Mouse (Mus musculus): Measurements from ENCODE around the gene Tmem43. TPM values are rescaled to one million over a fixed set of nuclear protein-coding genes. Genes with fewer than 3 reads are reported as not detected.

Tmem43 gene
- polyA plus RNA-seq, 1 experiment from 2014 or later: 12.2 TPM

GRCm38 (mm10) chr6:91518454-91519020 is 45.0 kb downstream of the Tmem43 start:
- 78% methylated on average over 7 of the region's 7 CpGs for WGBS (ENCODE audit: insufficient replicate concordance)
- no peak overlapping the region for H3K27ac ChIP-seq

GRCm38 (mm10) chr6:91522816-91523215 is 49.3 kb downstream of the Tmem43 start:
- Histone ChIP-seq H3K4me2 (no peak overlapping the region), H3K27me3 (no peaks in the 10 kb centered on the region), H3K4me1 (replicated peaks) (peaks cover 5% of the 10 kb centered on the region), H3K36me3 (peaks cover 74% of the 10 kb centered on the region), H3K4me3 (replicated peaks) (no peak overlapping the region), H3K9me3 (replicated peaks) (no peaks in the 10 kb centered on the region), H3K9ac (no peak overlapping the region), H3K27ac (no peak overlapping the region)
- no peak for ATAC-seq (ENCODE audit: low read depth)
- 84% methylated on average over 5 of the region's 5 CpGs for WGBS (ENCODE audit: insufficient replicate concordance)
- DNase-seq: no peak

More at GRCm38 (mm10) chr6:91518454-91519020, 45.0 kb downstream of the Tmem43 start:
- Histone ChIP-seq H3K4me2 (no peak overlapping the region), H3K27me3 (no peaks in the 10 kb centered on the region), H3K9me3 (replicated peaks) (no peaks in the 10 kb centered on the region), H3K36me3 (peaks cover 64% of the 10 kb centered on the region), H3K4me1 (replicated peaks) (peaks cover 40% of the 10 kb centered on the region), H3K9ac (no peak overlapping the region), H3K4me3 (replicated peaks) (no peak overlapping the region)
- ATAC-seq (ENCODE audit: low read depth) (no peak), DNase-seq (no peak)

GRCm38 (mm10) chr6:91525544-91525943 is 52.0 kb downstream of the Tmem43 start:
- Histone ChIP-seq H3K27ac (no peak overlapping the region), H3K4me2 (no peak overlapping the region), H3K4me3 (replicated peaks) (no peak overlapping the region), H3K36me3 (peaks cover 53% of the 10 kb centered on the region), H3K27me3 (no peaks in the 10 kb centered on the region), H3K9ac (no peak overlapping the region), H3K4me1 (replicated peaks) (no peaks in the 10 kb centered on the region), H3K9me3 (replicated peaks) (no peaks in the 10 kb centered on the region)
- 79% methylated on average over 4 of the region's 4 CpGs for WGBS (ENCODE audit: insufficient replicate concordance)
- no peak for ATAC-seq (ENCODE audit: low read depth)
- DNase-seq: no peak

- whole genome bisulfite sequencing (ENCODE audit: insufficient replicate concordance): 51% methylated on average over 5 of the region's 5 CpGs
- H3K4me2 ChIP-seq: no peak overlapping the region
- no peaks in the 10 kb centered on the region for H3K27me3 ChIP-seq
- H3K27ac ChIP-seq: no peak overlapping the region
- no peaks in the 10 kb centered on the region for H3K4me1 ChIP-seq (replicated peaks)
- H3K36me3 ChIP-seq: peaks cover 35% of the 10 kb centered on the region
- H3K4me3 ChIP-seq (replicated peaks): no peak overlapping the region
- no peak for DNase-seq
- no peak for ATAC-seq (ENCODE audit: low read depth)
- no peak overlapping the region for H3K9ac ChIP-seq
- H3K9me3 ChIP-seq (replicated peaks): no peaks in the 10 kb centered on the region
Observed at GRCm38 (mm10) chr6:91527227-91527860, 53.8 kb downstream of the Tmem43 start.

- Histone ChIP-seq H3K4me1 (replicated peaks) (no peaks in the 10 kb centered on the region), H3K4me3 (replicated peaks) (no peak overlapping the region), H3K4me2 (no peak overlapping the region), H3K27me3 (no peaks in the 10 kb centered on the region), H3K9ac (no peak overlapping the region), H3K36me3 (peaks cover 26% of the 10 kb centered on the region), H3K9me3 (replicated peaks) (no peaks in the 10 kb centered on the region), H3K27ac (no peak overlapping the region)
- ATAC-seq (ENCODE audit: low read depth): no peak
- 77% methylated on average over 7 of the region's 7 CpGs for WGBS (ENCODE audit: insufficient replicate concordance)
- no peak for DNase-seq
Observed at GRCm38 (mm10) chr6:91528265-91528664, 54.8 kb downstream of the Tmem43 start.

GRCm38 (mm10) chr6:91530673-91531072 is 57.2 kb downstream of the Tmem43 start:
- no peak for ATAC-seq (ENCODE audit: low read depth)
- Histone ChIP-seq H3K36me3 (peaks cover 6% of the 10 kb centered on the region; the same call in 1 of the 2 replicates), H3K9ac (no peak overlapping the region), H3K27ac (no peak overlapping the region), H3K4me2 (no peak overlapping the region), H3K4me1 (replicated peaks) (no peaks in the 10 kb centered on the region), H3K4me3 (replicated peaks) (no peak overlapping the region), H3K9me3 (replicated peaks) (no peaks in the 10 kb centered on the region), H3K27me3 (no peaks in the 10 kb centered on the region)
- DNase-seq: no peak
- 72% methylated on average over 8 of the region's 8 CpGs for WGBS (ENCODE audit: insufficient replicate concordance)

GRCm38 (mm10) chr6:91531276-91531675 is 57.8 kb downstream of the Tmem43 start:
- Histone ChIP-seq H3K36me3 (peaks cover 6% of the 10 kb centered on the region; the same call in 1 of the 2 replicates), H3K4me1 (replicated peaks) (no peaks in the 10 kb centered on the region), H3K9ac (no peak overlapping the region), H3K4me2 (no peak overlapping the region), H3K9me3 (replicated peaks) (no peaks in the 10 kb centered on the region), H3K4me3 (replicated peaks) (no peak overlapping the region), H3K27ac (no peak overlapping the region), H3K27me3 (no peaks in the 10 kb centered on the region)
- ATAC-seq (ENCODE audit: low read depth) (no peak), DNase-seq (no peak)
- WGBS (ENCODE audit: insufficient replicate concordance): 73% methylated on average over 6 of the region's 6 CpGs

GRCm38 (mm10) chr6:91532661-91533060 is 59.2 kb downstream of the Tmem43 start:
- Histone ChIP-seq H3K9ac (no peak overlapping the region), H3K36me3 (peaks cover 6% of the 10 kb centered on the region; the same call in 1 of the 2 replicates), H3K27ac (no peak overlapping the region), H3K4me1 (replicated peaks) (no peaks in the 10 kb centered on the region), H3K4me2 (no peak overlapping the region), H3K27me3 (no peaks in the 10 kb centered on the region), H3K4me3 (replicated peaks) (no peak overlapping the region), H3K9me3 (replicated peaks) (no peaks in the 10 kb centered on the region)
- no peak for DNase-seq
- no peak for ATAC-seq (ENCODE audit: low read depth)
- 64% methylated on average over 6 of the region's 6 CpGs for WGBS (ENCODE audit: insufficient replicate concordance)

- H3K4me2 ChIP-seq: no peak overlapping the region
- H3K27ac ChIP-seq: no peak overlapping the region
- no peaks in the 10 kb centered on the region for H3K4me1 ChIP-seq (replicated peaks)
- H3K4me3 ChIP-seq (replicated peaks): no peak overlapping the region
- WGBS (ENCODE audit: insufficient replicate concordance): 63% methylated on average over 5 of the region's 5 CpGs
- H3K27me3 ChIP-seq: no peaks in the 10 kb centered on the region
- H3K36me3 ChIP-seq: peaks cover 4% of the 10 kb centered on the region; the same call in 1 of the 2 replicates
- no peak overlapping the region for H3K9ac ChIP-seq
- no peak for DNase-seq
- no peaks in the 10 kb centered on the region for H3K9me3 ChIP-seq (replicated peaks)
- ATAC-seq (ENCODE audit: low read depth): no peak
Observed at GRCm38 (mm10) chr6:91533359-91533758, 59.9 kb downstream of the Tmem43 start.

GRCm38 (mm10) chr6:91533771-91534170 is 60.3 kb downstream of the Tmem43 start:
- no peak for DNase-seq
- 56% methylated on average over 2 of the region's 2 CpGs for WGBS (ENCODE audit: insufficient replicate concordance)

GRCm38 (mm10) chr6:91534268-91534667 is 60.8 kb downstream of the Tmem43 start:
- H3K27me3 ChIP-seq: no peaks in the 10 kb centered on the region
- 58% methylated on average over 4 of the region's 4 CpGs for WGBS (ENCODE audit: insufficient replicate concordance)
- H3K4me2 ChIP-seq: no peak overlapping the region
- no peaks in the 10 kb centered on the region for H3K36me3 ChIP-seq
- H3K9ac ChIP-seq: no peak overlapping the region
- no peak for DNase-seq
- no peaks in the 10 kb centered on the region for H3K9me3 ChIP-seq (replicated peaks)
- H3K27ac ChIP-seq: no peak overlapping the region
- no peak for ATAC-seq (ENCODE audit: low read depth)
- no peaks in the 10 kb centered on the region for H3K4me1 ChIP-seq (replicated peaks)
- no peak overlapping the region for H3K4me3 ChIP-seq (replicated peaks)

More at GRCm38 (mm10) chr6:91533771-91534170, 60.3 kb downstream of the Tmem43 start:
- no peaks in the 10 kb centered on the region for H3K4me1 ChIP-seq (replicated peaks)
- no peak overlapping the region for H3K4me2 ChIP-seq
- H3K9ac ChIP-seq: no peak overlapping the region
- H3K9me3 ChIP-seq (replicated peaks): no peaks in the 10 kb centered on the region
- H3K27me3 ChIP-seq: no peaks in the 10 kb centered on the region
- H3K4me3 ChIP-seq (replicated peaks): no peak overlapping the region
- no peaks in the 10 kb centered on the region for H3K36me3 ChIP-seq
- no peak for ATAC-seq (ENCODE audit: low read depth)
- H3K27ac ChIP-seq: no peak overlapping the region

- 56% methylated on average over 3 of the region's 3 CpGs for WGBS (ENCODE audit: insufficient replicate concordance)
- H3K4me1 ChIP-seq (replicated peaks): no peaks in the 10 kb centered on the region
- no peak overlapping the region for H3K4me3 ChIP-seq (replicated peaks)
- H3K27me3 ChIP-seq: no peaks in the 10 kb centered on the region
- no peak overlapping the region for H3K4me2 ChIP-seq
- no peak for ATAC-seq (ENCODE audit: low read depth)
- no peak for DNase-seq
- H3K9ac ChIP-seq: no peak overlapping the region
- no peaks in the 10 kb centered on the region for H3K9me3 ChIP-seq (replicated peaks)
- no peaks in the 10 kb centered on the region for H3K36me3 ChIP-seq
- H3K27ac ChIP-seq: no peak overlapping the region
Observed at GRCm38 (mm10) chr6:91535231-91535630, 61.7 kb downstream of the Tmem43 start.
